Mouse (Mus musculus): Measurements from ENCODE around the gene Bsx. TPM values are rescaled to one million over a fixed set of nuclear protein-coding genes. Genes with fewer than 3 reads are reported as not detected.

Bsx gene
- not detected in 2 replicates for polyA plus RNA-seq (2015; fragmentation: Nextera tagmentation; extraction: Ambion mirVana)

DNA sequence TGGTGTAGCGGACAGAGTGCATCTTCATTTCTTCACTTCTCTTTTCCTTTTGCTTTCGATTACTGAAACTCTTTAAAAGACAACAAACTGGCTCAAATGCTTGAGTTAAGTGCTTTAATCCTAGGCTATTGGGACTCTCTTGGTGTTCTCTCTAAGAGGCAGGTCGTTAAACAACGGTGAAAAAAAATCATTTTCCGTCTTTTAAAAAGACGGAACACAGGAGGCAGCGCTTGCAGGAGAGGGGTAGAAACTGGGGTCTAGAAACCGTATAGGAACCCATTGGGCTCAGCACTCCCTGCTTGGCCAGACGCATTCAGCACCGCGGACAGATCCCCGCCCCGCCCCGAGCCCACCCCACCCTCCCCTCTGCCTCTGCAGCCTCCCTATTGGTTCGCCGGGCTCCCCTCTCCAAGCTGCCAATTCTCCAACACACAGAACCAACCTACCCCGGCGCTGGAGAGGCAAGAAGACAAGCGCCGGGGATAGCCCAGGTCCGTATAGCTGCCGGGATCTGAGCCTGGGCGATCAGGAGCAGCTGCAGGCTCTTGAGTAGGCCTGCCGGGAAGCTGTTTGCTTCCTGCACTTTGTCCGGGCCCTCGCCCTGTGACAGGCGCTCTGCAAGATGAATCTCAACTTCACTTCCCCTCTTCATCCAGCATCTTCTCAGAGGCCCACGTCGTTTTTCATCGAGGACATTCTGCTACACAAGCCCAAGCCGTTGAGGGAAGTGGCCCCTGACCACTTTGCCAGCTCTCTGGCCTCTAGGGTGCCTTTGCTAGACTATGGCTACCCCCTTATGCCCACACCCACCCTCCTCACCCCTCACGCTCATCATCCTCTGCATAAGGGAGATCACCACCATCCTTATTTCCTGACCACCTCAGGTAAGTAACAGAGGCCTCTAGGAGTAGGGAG lies at the start of gene Bsx:
TSS of gene Bsx (plus strand) at position 572 of the 915 bp plus-strand sequence.

Other genes with a start within 250 kb of the Bsx start
- not detected in 2 replicates for gene Gm21915, start 203.5 kb upstream of the Bsx start, polyA plus RNA-seq (2015; fragmentation: Nextera tagmentation; extraction: Ambion mirVana)
- gene Clmp, start 188.2 kb upstream of the Bsx start, polyA plus RNA-seq (2015; fragmentation: Nextera tagmentation; extraction: Ambion mirVana): 48.5 and 53.0 TPM in 2 replicates
- gene Hspa8, start 73.1 kb upstream of the Bsx start, polyA plus RNA-seq (2015; fragmentation: Nextera tagmentation; extraction: Ambion mirVana): 2,300 and 2,350 TPM in 2 replicates
- gene Jhy, start 90.0 kb downstream of the Bsx start, polyA plus RNA-seq (2015; fragmentation: Nextera tagmentation; extraction: Ambion mirVana): 1.2 and 1.3 TPM in 2 replicates
- gene Crtam, start 130.5 kb downstream of the Bsx start, polyA plus RNA-seq (2015; fragmentation: Nextera tagmentation; extraction: Ambion mirVana): 0.05 TPM in 1 of 2 replicates, not detected in the other

Measured in neural tube, postnatal 0 days (tissue).